Comparison of ENCODE assay signal across 15 mouse cellular contexts in the genomic region with DNA sequence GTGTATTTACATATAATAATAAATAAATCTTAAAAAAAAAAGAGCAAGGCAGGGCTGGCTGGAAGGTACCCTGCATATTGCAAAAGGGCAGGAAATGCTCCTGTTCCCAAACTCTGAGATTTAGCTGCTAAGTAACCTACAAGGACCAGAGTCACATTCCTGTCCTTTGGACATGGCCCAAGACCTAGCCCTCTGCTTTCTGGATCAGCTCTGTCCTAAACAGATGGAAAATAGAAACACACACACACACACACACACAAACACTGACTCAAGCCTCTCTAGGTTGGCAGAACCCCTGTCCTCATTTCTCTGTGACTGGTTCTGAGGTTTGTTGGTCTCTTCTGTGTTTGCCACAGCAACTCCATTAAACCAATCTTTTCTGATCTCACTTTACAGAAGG. TPM values are rescaled to one million over a fixed set of nuclear protein-coding genes. Genes with fewer than 3 reads are reported as not detected.
A peak's percentile ranks its signal among the peaks of the same experiment; 100 is the strongest.
DNase-seq lines count a peak whose midpoint lies in the region; ATAC-seq and TF ChIP-seq lines count a peak whose summit lies in the region.
"Had no signal": no experiment of that assay in that cellular context is flagged by ENCODE, and none has a peak within 500 bp of the region (broad histone marks: within the 10 kb centered on the region; RNA-seq: fewer than 3 reads in every experiment).

No protein-coding gene starts in this region.

- no peak overlapping the region for H3K4me2 ChIP-seq in kidney, embryonic 16.5 days (replicated peaks; ENCODE audit: low read depth, low read length)
- H3K4me2 ChIP-seq: liver, embryonic 12.5 days had no signal

- no peak for DNase-seq in heart, adult 2 months
- DNase-seq in heart, adult 8-10 months (ENCODE audit: low spot score), result no peak
- DNase-seq in kidney, adult 18-20 months, result no peak
- DNase-seq in NIH3T3 (ENCODE audit: low read depth), result peak; percentile 36
- peak; percentile 63 to 73 for DNase-seq in kidney, postnatal 36 days
- DNase-seq in spleen, postnatal 10 days (ENCODE audit: low spot score in 2 of 2), result no peak
- DNase-seq: forebrain, postnatal 0 days; gastrocnemius, postnatal 14 days; right cerebral cortex, postnatal 14 days; thymus, postnatal 25 days had no signal

- TF ChIP-seq CTCF in heart, adult 2 months (IDR thresholded peaks at IDR 0.05), result no peak

- no peak for TF ChIP-seq EP300 in heart, adult 2 months (IDR thresholded peaks at IDR 0.05; ENCODE audit: insufficient read depth, low read depth, low read length)

- no peak overlapping the region for H3K4me3 ChIP-seq in heart, adult 2 months
- H3K4me3 ChIP-seq in kidney, embryonic 16.5 days (ENCODE audit: low read length), result no peak overlapping the region
- H3K4me3 ChIP-seq: liver, embryonic 12.5 days; megakaryocyte, embryonic 14.5 days had no signal

- H3K79me2 ChIP-seq in heart, adult 2 months (replicated peaks; ENCODE audit: control insufficient read depth, insufficient read depth, low read length), result no peaks in the 10 kb centered on the region; the same call in 1 of the 2 replicates

- H3K9me3 ChIP-seq in kidney, embryonic 16.5 days (ENCODE audit: low read length), result no peaks in the 10 kb centered on the region
- H3K9me3 ChIP-seq: liver, embryonic 12.5 days; megakaryocyte, embryonic 14.5 days had no signal

- intact Hi-C loops in heart, adult 2 months (cut with DNase I), result no loop called here

- no peak overlapping the region for H3K9ac ChIP-seq in heart, adult 2 months (ENCODE audit: low read depth, low read length)
- no peak overlapping the region for H3K9ac ChIP-seq in kidney, embryonic 16.5 days (replicated peaks; ENCODE audit: low read length)
- H3K9ac ChIP-seq: forebrain, postnatal 0 days; liver, embryonic 12.5 days had no signal

- H3K27ac ChIP-seq in heart, adult 2 months, result peak overlapping the region; percentile 42
- H3K27ac ChIP-seq in kidney, embryonic 16.5 days (ENCODE audit: low read length), result 0 out of 2 replicates have a peak overlapping the region, but pooled peaks have one; percentile 21

- H3K4me1 ChIP-seq in heart, adult 2 months (ENCODE audit: control insufficient read depth, insufficient read depth, low read length), result peaks cover 56% of the 10 kb centered on the region
- H3K4me1 ChIP-seq in kidney, embryonic 16.5 days (ENCODE audit: insufficient read depth, low read length), result peaks cover 36% of the 10 kb centered on the region

- no peak for TF ChIP-seq POLR2A in heart, adult 2 months (IDR thresholded peaks at IDR 0.05; ENCODE audit: insufficient read depth, low read depth, low read length)

- H3K36me3 ChIP-seq in heart, adult 2 months (ENCODE audit: control insufficient read depth, insufficient read depth, low read length), result peaks cover 23% of the 10 kb centered on the region
- peaks cover 47% of the 10 kb centered on the region for H3K36me3 ChIP-seq in kidney, embryonic 16.5 days (ENCODE audit: insufficient read depth, low read length)

- no peak for ATAC-seq in kidney, embryonic 16.5 days (ENCODE audit: low FRiP score, low TSS enrichment)
- ATAC-seq: CD4-positive, CD25-positive, alpha-beta regulatory T cell, adult 4 months; forebrain, postnatal 0 days; liver, embryonic 12.5 days had no signal

- no peaks in the 10 kb centered on the region for H3K27me3 ChIP-seq in heart, adult 2 months (ENCODE audit: control insufficient read depth, insufficient read depth, low read length)
- H3K27me3 ChIP-seq in kidney, embryonic 16.5 days (ENCODE audit: insufficient read depth, low read length), result no peaks in the 10 kb centered on the region
- H3K27me3 ChIP-seq: liver, embryonic 12.5 days; megakaryocyte, embryonic 14.5 days had no signal

RNA-seq across cellular contexts. Expression of a gene that starts 11.9 kb away (rescaled TPM):
- total RNA-seq in heart, adult 2 months (2021), result 10 to 100 TPM; 19.9 to 24.2 TPM
- polyA plus RNA-seq in heart, adult 2 months (2012; rRNA removed), result 33.7 and 39.1 TPM in 2 replicates
- 10 to 100 TPM; 21.1 to 33.0 (median 24.2) TPM for total RNA-seq in heart, adult 8-10 months (2022)
- polyA plus RNA-seq in kidney, embryonic 16.5 days (2015; fragmentation: Nextera tagmentation; extraction: Ambion mirVana), result 31.3 TPM in 2 replicates
- total RNA-seq: monocyte, adult 5-6 weeks had no signal
- polyA plus RNA-seq: CD4-positive, CD25-positive, alpha-beta regulatory T cell, adult 4 months had no signal

RNA-seq across cellular contexts. Expression of a gene that starts 14.2 kb away (rescaled TPM):
- 100 to 1,000 TPM; 243 to 250 TPM for total RNA-seq in heart, adult 2 months (2021)
- polyA plus RNA-seq in heart, adult 2 months (2012; rRNA removed), result 311 and 386 TPM in 2 replicates
- 100 to 1,000 TPM; 227 to 299 (median 259) TPM for total RNA-seq in heart, adult 8-10 months (2022)
- polyA plus RNA-seq in kidney, embryonic 16.5 days (2015; fragmentation: Nextera tagmentation; extraction: Ambion mirVana), result 447 and 455 TPM in 2 replicates

RNA-seq across cellular contexts. Expression of a gene that starts 33.5 kb away (rescaled TPM):
- 10 to 100 TPM; 39.9 to 51.4 TPM for total RNA-seq in heart, adult 2 months (2021)
- 43.7 and 54.5 TPM in 2 replicates for polyA plus RNA-seq in heart, adult 2 months (2012; rRNA removed)
- total RNA-seq in heart, adult 8-10 months (2022), result 10 to 100 TPM; 43.7 to 58.2 (median 47.5) TPM
- 60.7 and 64.3 TPM in 2 replicates for polyA plus RNA-seq in kidney, embryonic 16.5 days (2015; fragmentation: Nextera tagmentation; extraction: Ambion mirVana)

RNA-seq across cellular contexts. Expression of a gene that starts 40.3 kb away (rescaled TPM):
- under 1 TPM; 0.29 to 0.34 TPM for total RNA-seq in heart, adult 2 months (2021)
- 0.26 and 0.31 TPM in 2 replicates for polyA plus RNA-seq in heart, adult 2 months (2012; rRNA removed)
- total RNA-seq in heart, adult 8-10 months (2022), result under 1 TPM; 0.20 to 0.72 (median 0.25) TPM
- polyA plus RNA-seq in kidney, embryonic 16.5 days (2015; fragmentation: Nextera tagmentation; extraction: Ambion mirVana), result 1.3 and 1.6 TPM in 2 replicates
- total RNA-seq: monocyte, adult 5-6 weeks had no signal

RNA-seq across cellular contexts. Expression of a gene that starts 42.3 kb away (rescaled TPM):
- 10 to 100 TPM; 14.9 to 17.4 TPM for total RNA-seq in heart, adult 2 months (2021)
- polyA plus RNA-seq in heart, adult 2 months (2012; rRNA removed), result 30.0 and 45.4 TPM in 2 replicates
- total RNA-seq in heart, adult 8-10 months (2022), result 10 to 100 TPM; 18.8 to 24.3 (median 21.1) TPM
- 21.8 and 24.1 TPM in 2 replicates for polyA plus RNA-seq in kidney, embryonic 16.5 days (2015; fragmentation: Nextera tagmentation; extraction: Ambion mirVana)

Comparison
In these comparisons a context has a peak if more than half of its experiments do, and no peak if none do; other contexts are left out.
1. DNase-seq: peak in NIH3T3 (single experiment) and kidney, postnatal 36 days (2 of 2); none in heart, adult 2 months (0 of 2), heart, adult 8-10 months (single experiment), kidney, adult 18-20 months (single experiment) and spleen, postnatal 10 days (0 of 2).